Mouse (Mus musculus) erythroblast, adult 5-6 weeks (primary cell): ENCODE results near the gene Hoxb2. TPM values are rescaled to one million over a fixed set of nuclear protein-coding genes. Genes with fewer than 3 reads are reported as not detected.

Experiments
- ATAC-seq: replicated peaks from 2 replicates; pipeline ENCODE4 v1.8.0; 2016; ENCODE audit warnings: moderate number of reproducible peaks, mild to moderate bottlenecking, moderate TSS enrichment, inconsistent platforms; ENCODE audit not compliant: poor library complexity, low FRiP score, severe bottlenecking
- total RNA-seq, 2 experiments: library from RNA; stranded (forward) in 1 of 2; stranded (reverse) in 1 of 2; fragments of 150-400 nt in 1 of 2; fragments of 200-764, 138-1000 nt in 1 of 2; gene quantifications; 2 replicates each; pipeline versions ENCODE4 v1.2.3 to v1.2.4; 2015 to 2017; ENCODE audit warnings: low replicate concordance in 2 of 2

Hoxb2 gene
- total RNA-seq, 2 experiments from 2014 or later = not detected

DNA sequence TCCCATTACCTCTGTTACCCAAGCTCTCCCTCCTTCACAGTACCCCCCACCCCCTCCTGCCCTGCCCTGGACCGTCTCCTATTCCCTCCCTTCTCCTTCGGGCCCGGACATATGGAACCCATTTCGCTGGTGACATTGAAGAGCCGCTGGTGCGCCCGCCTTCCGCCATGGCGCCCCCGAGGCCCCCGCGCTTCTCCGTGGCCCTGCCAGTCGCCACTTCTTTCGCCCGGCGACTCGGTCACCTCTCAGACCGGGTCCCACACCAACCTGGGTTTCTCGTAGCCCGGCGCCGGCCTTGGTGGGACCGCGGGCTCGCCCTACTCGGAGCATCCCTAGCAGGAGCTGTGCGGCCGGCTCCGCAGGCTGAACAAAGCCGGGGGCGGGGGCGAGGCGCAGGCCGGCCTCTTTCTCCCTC lies 17.7 kb upstream of the Hoxb2 start:
- ATAC-seq = no peak

GRCm38 (mm10) chr11:96333241-96334001 lies 16.9 kb upstream of the Hoxb2 start:
- ATAC-seq = no peak

- no peak for ATAC-seq
Measured at GRCm38 (mm10) chr11:96334002-96334364, 16.3 kb upstream of the Hoxb2 start.

DNA sequence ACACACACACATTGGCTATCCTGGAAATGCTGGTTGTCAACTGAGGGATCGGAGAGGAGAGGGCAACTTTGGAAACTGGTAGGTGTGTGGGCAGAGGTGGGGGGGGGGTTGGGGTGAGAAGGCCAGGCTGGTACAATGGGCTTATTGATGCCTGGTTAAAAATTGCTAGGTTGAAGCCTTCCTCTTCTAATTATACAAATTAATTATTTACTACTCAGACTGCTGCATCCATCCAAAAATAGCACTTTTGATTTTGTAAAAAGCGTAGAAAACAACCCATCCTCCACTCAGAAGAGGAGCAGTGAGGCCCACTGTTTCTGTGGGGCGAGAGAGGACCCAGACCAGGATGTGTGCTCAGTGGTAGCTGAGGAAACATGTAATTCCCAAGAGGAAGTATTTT lies 15.3 kb upstream of the Hoxb2 start:
- ATAC-seq = no peak

- ATAC-seq = no peak
Measured at GRCm38 (mm10) chr11:96336597-96336996, 13.7 kb upstream of the Hoxb2 start.

DNA sequence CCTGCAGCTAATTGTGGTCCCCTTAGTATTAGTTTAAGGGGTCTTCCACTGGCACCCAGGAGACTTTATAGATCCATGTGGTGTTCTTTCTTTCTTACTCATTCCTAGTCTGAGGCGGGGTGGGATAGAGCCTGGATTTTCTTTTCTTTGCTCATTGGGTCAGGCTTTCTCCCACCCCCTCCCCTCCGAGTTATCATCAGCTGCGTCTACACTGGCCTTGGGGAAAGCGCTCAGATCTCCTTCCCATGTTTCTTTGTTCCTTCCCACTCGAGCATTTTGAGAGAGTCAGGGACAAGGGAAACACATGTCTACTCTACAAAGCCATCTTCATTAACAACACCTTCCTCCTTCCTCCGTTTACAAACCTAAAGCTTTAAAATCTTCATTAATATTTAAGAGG lies 13.3 kb upstream of the Hoxb2 start:
- ATAC-seq = no peak

DNA sequence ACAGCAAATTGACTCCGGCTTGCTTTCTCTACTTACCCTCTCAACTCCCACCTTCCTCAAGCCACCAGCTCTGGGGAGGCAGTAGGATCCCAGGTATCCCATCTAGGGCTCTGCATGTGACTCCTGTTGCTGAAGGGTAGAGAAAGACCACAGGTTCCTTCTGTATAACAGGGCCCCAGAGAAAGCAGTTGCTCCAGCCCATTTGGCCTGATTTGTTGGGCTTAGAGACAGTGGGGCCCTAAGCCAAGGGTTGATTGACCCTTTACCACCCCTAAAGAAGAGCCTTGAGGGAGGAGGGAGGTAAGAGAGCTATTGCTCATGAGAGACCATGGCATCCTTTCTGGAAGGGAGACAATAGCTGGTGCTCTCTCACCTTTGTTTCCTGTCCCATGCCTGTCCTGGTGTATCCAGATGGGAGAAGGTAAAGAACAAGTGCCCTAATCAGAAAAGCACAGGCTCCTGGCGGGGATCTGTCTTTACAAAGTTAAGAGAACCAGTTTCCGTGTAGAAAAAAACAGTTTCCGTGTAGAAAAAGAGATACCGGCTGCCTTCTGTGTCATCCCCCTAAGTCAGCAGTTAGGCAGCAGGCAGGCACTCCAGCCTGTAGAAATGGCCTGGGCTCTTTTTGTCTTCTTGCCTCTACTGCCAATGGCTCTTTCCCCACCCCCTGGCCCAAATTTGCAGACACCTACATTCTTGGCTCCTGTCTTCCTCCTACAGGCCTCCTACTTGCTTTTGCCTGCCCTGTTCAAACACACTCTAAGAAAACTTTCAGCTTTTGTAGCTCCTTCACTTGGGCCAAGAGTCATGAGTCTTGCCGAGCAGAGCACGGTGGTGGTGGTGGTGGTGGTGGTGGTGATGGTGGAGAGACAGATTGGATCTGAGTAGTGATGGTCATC lies 11.1 kb upstream of the Hoxb2 start:
- ATAC-seq = no peak

DNA sequence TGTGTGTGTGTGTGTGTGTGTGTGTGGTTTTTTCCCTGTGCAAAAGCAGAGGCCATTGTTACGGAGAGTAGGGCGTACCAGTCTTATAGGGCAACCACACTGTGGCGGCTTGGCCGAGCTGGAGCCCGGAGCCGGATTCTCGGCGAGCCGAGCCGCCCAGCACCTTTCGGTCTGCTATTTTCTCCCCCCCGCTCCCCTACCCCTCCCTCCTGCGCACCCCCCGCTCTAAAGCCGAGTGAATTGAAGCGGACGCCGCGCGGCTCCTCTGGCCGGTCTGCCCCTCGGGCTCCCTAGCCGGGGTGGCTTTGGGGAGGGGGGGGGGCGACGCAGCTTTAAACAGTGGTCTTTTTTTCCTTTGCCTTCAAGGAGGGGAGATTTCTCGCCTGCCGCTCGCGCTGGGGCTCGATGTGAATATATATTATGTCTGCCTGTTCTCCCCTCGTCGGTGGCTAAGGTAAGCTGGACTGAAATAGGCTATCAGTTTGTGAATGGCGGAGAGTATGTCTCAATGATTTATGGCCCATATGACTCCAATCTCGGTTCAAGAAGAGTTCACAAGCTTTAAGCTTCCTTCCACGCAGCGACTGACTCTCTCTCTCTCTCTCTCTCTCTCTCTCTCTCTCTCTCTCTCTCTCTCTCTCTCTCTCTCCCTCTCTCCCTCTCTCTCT lies 9.5 kb upstream of the Hoxb2 start:
- no peak for ATAC-seq

DNA sequence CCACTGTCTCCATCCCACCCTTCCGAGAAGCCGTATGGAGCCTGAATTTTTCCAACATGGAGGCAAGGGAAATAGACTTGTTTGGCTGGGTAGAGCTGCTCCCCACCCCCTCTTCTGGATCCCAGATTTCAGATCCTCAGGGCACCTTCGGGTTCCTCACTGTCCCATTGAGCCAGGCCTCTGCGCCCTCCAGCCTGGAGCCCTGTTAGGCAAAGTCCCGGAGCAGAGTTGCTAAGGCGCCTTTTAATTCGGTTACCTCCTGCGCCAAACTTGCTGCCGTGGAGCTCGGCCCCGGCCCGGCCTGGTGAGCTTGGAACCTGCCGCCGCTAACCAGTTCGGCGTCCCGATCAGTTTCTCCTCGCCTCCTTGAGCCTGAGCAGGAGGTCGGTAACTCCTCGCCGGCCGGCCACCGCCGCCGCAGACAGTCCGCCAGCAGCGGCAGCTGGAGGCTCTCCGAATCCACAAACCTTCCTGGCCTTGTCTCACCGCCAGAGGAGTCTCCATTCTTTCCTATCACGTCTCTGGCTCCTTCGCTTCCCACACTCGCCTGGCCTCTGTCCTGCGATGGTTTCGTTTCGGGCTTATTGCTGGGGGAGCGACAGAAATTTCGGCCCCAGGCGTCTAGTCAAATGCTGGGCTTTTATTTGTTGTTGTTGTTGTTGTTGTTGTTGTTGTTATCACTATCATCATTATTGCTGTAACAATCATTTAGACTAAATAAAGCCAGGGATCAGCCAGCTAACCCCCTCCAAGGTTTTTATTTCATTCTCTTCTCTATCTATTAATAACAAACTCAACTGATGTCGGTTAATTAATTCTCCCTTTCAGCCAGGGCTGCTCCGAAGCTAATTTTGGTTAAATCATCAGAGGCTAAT lies 8.4 kb upstream of the Hoxb2 start:
- no peak for ATAC-seq

DNA sequence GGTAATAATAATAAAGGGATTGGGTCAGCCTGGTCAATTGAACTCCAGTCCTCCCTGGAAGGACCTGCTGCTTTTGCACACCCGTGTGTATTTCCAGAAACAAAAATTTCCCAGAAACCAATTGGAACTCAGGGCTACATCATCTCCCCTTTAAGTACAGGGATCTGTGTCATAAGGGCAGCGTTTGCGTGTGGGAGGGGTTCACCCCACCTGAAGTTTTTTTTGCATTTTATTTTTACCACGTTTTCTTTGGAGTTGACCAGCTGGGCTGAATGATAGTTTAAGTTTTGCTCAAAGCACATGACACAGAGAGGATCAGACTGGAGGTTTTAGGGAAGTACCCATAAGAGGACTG lies 7.8 kb upstream of the Hoxb2 start:
- no peak for ATAC-seq

DNA sequence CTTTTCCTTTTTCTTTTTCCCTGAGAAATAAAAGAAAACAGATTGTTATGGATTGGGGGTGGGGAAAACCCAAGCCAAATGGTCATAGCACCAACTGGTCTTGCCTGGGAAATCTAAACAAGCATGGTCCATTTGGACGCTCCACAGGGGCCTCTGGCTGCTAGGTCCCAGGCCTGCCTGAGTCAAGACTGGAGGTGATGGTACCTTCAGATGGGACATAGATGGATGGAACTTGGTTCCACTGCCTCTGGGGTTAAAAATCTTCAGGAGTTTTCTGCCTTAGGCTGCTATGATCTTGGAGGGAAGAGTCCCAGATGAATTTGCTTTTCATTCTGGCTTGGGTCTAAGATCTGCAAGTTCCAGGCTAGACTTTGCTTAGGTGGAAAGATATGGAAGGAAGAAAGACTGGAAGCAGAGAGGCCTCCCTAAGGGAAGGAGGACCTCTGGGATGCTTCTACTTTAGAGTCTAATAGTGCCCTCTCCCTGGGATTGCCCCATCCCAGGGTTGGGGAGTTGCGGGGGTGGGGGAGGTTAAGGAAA lies 7.0 kb upstream of the Hoxb2 start:
- ATAC-seq = no peak

DNA sequence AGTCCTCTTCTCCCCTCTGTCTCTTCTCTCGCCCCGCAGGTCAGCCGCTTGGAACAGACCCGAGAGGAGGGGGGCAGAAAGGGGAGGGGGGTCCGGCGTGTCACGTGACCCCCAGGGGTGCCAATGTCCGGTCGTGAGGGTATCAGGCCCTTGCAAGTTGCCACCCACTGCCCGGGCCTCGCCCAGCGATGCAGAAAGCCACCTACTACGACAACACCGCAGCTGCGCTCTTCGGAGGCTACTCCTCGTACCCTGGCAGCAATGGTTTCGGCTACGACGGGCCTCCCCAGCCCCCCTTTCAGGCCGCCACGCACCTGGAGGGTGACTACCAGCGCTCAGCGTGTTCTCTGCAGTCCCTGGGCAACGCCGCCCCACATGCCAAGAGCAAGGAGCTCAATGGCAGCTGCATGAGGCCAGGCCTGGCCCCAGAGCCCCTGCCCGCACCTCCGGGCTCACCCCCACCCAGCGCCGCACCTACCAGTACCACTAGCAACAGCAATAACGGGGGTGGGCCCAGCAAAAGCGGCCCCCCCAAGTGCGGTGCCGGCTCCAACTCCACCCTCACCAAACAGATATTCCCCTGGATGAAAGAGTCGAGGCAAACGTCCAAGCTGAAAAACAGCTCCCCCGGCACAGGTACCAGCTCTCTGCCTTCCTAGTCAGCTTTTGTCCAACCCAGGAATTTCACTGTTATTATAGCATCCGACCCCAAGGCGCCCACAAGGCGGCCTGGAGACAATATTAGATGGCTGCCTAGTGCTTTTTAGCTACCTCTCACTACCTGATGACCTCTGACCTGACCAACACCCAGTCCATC lies 6.1 kb upstream of the Hoxb2 start:
- no peak for ATAC-seq

- no peak for ATAC-seq
Measured at GRCm38 (mm10) chr11:96344878-96345159, 5.5 kb upstream of the Hoxb2 start.

- ATAC-seq = no peak
Measured at GRCm38 (mm10) chr11:96345220-96345892, 5.0 kb upstream of the Hoxb2 start.

GRCm38 (mm10) chr11:96345893-96346806 lies 4.2 kb upstream of the Hoxb2 start:
- ATAC-seq = no peak

GRCm38 (mm10) chr11:96346916-96347520 lies 3.3 kb upstream of the Hoxb2 start:
- no peak for ATAC-seq

DNA sequence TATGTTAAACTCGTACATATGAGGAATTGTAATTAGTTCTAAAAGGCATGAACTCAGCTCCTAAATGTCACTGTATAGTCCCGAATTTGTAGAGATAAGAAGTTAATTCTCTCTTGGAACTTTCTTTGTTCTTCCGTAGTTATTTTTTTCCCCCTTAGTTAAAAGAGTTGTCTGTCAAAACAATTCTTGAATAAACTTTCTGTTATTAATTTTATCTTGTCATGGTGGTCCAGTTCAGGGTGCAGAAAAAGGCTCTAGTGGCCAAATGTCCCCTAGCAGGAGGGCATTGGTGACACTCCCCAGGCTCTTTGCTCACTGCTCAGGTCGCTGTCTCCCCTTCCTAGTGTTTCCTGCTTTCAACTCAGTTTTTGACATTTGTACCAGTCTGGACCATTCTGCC lies 2.6 kb upstream of the Hoxb2 start:
- no peak for ATAC-seq
